Mouse (Mus musculus) stomach, postnatal 0 days (tissue): Measurements from ENCODE around the gene Utp20. TPM values are rescaled to one million over a fixed set of nuclear protein-coding genes. Genes with fewer than 3 reads are reported as not detected.
A peak's percentile ranks its signal among the peaks of the same experiment; 100 is the strongest.
"Not testable (repeated sequence)": the region's sequence is repeated elsewhere in the genome, so short reads cannot be mapped to it uniquely, and the experiment has no call there.

Source experiments
- ATAC-seq: fragments of 200-750 bp; cut with Nextera tagmentation; 2 replicates; pipeline ENCODE4 v1.8.0; 2017; ENCODE audit not compliant: low FRiP score, low TSS enrichment
- DNase-seq: peaks from one replicate; pipeline ENCODE4 v3.0.0-alpha.2; 2016; ENCODE audit warnings: low spot score
- H3K27ac ChIP-seq: fragments of 300-500 bp; sonication (generic); replicated peaks from 2 replicates; pipeline ENCODE4 v1.5.1; 2014; ENCODE audit warnings: mild to moderate bottlenecking, control low read depth
- H3K27me3 ChIP-seq: fragments of 300-500 bp; sonication (generic); 2 replicates; pipeline ENCODE4 v1.6.1; 2014; ENCODE audit warnings: low read length; ENCODE audit not compliant: control insufficient read depth, insufficient read depth
- H3K36me3 ChIP-seq: fragments of 300-500 bp; sonication (generic); 2 replicates; pipeline ENCODE4 v1.6.1; 2014; ENCODE audit warnings: low read length, mixed read lengths; ENCODE audit not compliant: control insufficient read depth, insufficient read depth
- H3K4me1 ChIP-seq: fragments of 300-500 bp; sonication (generic); replicated peaks from 2 replicates; pipeline ENCODE4 v1.6.1; 2014; ENCODE audit warnings: antibody characterized with exemption; ENCODE audit not compliant: control insufficient read depth, insufficient read depth
- H3K4me2 ChIP-seq: fragments of 300-500 bp; sonication (generic); replicated peaks from 2 replicates; pipeline ENCODE4 v1.6.1; 2014; ENCODE audit warnings: low read depth, mild to moderate bottlenecking, control low read depth, moderate library complexity
- H3K4me3 ChIP-seq: fragments of 300-500 bp; sonication (generic); 2 replicates; pipeline ENCODE4 v1.5.1; 2014; ENCODE audit warnings: low read depth, low read length, control low read depth
- H3K9ac ChIP-seq: fragments of 300-500 bp; sonication (generic); 2 replicates; pipeline ENCODE4 v1.6.1; 2014; ENCODE audit warnings: mild to moderate bottlenecking, low read length, control low read depth, mixed read lengths
- H3K9me3 ChIP-seq: fragments of 300-500 bp; sonication (generic); 2 replicates; pipeline ENCODE4 v1.6.1; 2016; ENCODE audit warnings: low read length; ENCODE audit not compliant: control insufficient read depth
- CTCF ChIP-seq: IDR thresholded peaks from 2 replicates; pipeline ENCODE4 v1.5.1; 2016; ENCODE audit warnings: antibody characterized with exemption, low read depth, mild to moderate bottlenecking, moderate library complexity
- EP300 ChIP-seq: optimal IDR thresholded peaks from 2 replicates; pipeline ENCODE3; 2016; ENCODE audit warnings: antibody characterized with exemption
- WGBS: fragments of 180-500 bp; shearing (Covaris S2); extraction: QIAGEN DNeasy Blood & Tissue Kit; methylation state at CpG from one replicate; pipeline ENCODE4 v1.1.7; 2014; 5-methylcytosine and 5-hydroxymethylcytosine counted together
- polyA plus RNA-seq: library from polyadenylated mRNA; unstranded; fragments of >200 nt; fragmentation: Nextera tagmentation; extraction: Ambion mirVana; gene quantifications from 2 replicates; pipeline ENCODE4 v1.2.1, GENCODE M21; 2015

Utp20 gene
- polyA plus RNA-seq, 1 experiment from 2014 or later, result 4.7 TPM

- TF ChIP-seq CTCF, result no peak
- no peak for TF ChIP-seq EP300
- Histone ChIP-seq H3K4me1 (no peaks in the 10 kb centered on the region), H3K36me3 (no peaks in the 10 kb centered on the region), H3K27me3 (no peaks in the 10 kb centered on the region), H3K4me3 (no peak overlapping the region), H3K9me3 (no peaks in the 10 kb centered on the region), H3K4me2 (no peak overlapping the region), H3K9ac (no peak overlapping the region), H3K27ac (no peak overlapping the region)
- WGBS, result 82% methylated on average over 7 of the region's 7 CpGs
- DNase-seq, result no peak
- no peak for ATAC-seq
These were observed 26.7 kb upstream of the Utp20 start for GRCm38 (mm10) chr10:88853326-88853725.

DNA sequence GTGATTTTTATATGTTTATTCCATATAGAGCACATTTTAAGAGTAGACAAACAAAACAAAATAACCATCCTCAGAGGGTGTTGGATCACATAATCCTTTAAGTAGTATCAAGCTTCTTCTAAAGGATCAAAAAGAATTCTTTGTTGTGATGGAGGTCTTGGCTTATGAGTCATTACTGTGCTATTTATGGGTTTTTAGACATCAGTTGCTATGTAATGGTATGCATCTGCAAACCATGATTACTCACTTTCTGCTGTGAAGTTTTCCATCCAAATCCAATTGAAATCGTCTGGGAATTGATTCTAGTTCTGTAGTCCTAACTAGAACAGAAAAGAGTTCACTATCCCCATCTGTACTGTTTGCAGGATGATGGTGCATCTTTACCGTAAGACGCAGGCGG lies 23.4 kb upstream of the Utp20 start:
- H3K4me3 ChIP-seq, result no peak overlapping the region
- TF ChIP-seq EP300 (no peak), CTCF (no peak)
- no peak for DNase-seq
- ATAC-seq, result no peak
- H3K4me1 ChIP-seq, result no peaks in the 10 kb centered on the region
- H3K9ac ChIP-seq, result no peak overlapping the region
- H3K4me2 ChIP-seq, result no peak overlapping the region
- no peak overlapping the region for H3K27ac ChIP-seq
- no peaks in the 10 kb centered on the region for H3K36me3 ChIP-seq
- WGBS, result 84% methylated on average over 4 of the region's 4 CpGs
- H3K9me3 ChIP-seq, result no peaks in the 10 kb centered on the region
- H3K27me3 ChIP-seq, result no peaks in the 10 kb centered on the region

DNA sequence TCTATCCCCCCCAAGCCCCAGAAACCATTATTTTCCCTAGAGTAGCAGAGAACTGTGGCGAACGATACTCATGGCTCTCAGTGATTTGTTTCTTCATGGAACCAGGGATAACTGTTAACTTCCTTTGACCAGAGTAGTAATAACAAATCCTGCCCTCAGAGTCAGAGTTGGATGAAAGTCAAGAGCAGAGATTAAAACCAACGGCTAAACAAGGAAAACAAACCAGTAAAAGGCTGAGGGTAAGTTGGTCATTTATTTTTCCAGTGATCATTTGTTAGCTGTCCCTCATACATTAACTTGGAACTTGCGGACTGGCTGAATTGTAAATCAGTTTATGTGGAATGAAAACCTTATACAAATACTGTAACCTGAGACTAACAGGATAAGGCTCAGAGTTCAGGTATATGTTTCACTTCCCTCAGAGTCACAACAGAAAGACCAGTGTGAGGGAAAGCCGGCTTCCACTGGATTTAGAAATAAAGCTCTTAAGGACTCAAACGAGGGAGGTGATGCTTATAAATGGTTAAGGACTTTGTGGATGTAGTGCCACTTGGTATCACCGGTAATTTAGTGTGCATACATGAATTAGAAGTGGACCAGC lies 22.4 kb upstream of the Utp20 start:
- Histone ChIP-seq H3K27me3 (no peaks in the 10 kb centered on the region), H3K27ac (no peak overlapping the region), H3K4me2 (no peak overlapping the region), H3K36me3 (no peaks in the 10 kb centered on the region), H3K4me3 (no peak overlapping the region), H3K9me3 (no peaks in the 10 kb centered on the region), H3K4me1 (no peaks in the 10 kb centered on the region), H3K9ac (no peak overlapping the region)
- no peak for DNase-seq
- 42% methylated on average over 7 of the region's 7 CpGs for WGBS
- TF ChIP-seq EP300, result no peak
- TF ChIP-seq CTCF, result no peak
- ATAC-seq, result no peak

- Histone ChIP-seq H3K36me3 (no peaks in the 10 kb centered on the region), H3K27ac (no peak overlapping the region), H3K4me3 (no peak overlapping the region), H3K4me2 (no peak overlapping the region), H3K27me3 (no peaks in the 10 kb centered on the region), H3K4me1 (no peaks in the 10 kb centered on the region), H3K9ac (no peak overlapping the region), H3K9me3 (no peaks in the 10 kb centered on the region)
- no peak for TF ChIP-seq CTCF
- TF ChIP-seq EP300, result no peak
- no peak for DNase-seq
- ATAC-seq, result no peak
- 48% methylated on average over 2 of the region's 2 CpGs for WGBS
These were observed 7.6 kb upstream of the Utp20 start for GRCm38 (mm10) chr10:88834227-88834626.

- TF ChIP-seq EP300 (no peak), CTCF (no peak)
- H3K27ac ChIP-seq, result no peak overlapping the region
- no peaks in the 10 kb centered on the region; the same call in 1 of the 2 replicates for H3K4me1 ChIP-seq
- H3K27me3 ChIP-seq, result no peaks in the 10 kb centered on the region
- ATAC-seq (no peak), DNase-seq (no peak)
- H3K4me3 ChIP-seq, result no peak overlapping the region
- no peak overlapping the region for H3K9ac ChIP-seq
- H3K4me2 ChIP-seq, result no peak overlapping the region
- H3K9me3 ChIP-seq, result no peaks in the 10 kb centered on the region
- no peaks in the 10 kb centered on the region; the same call in 1 of the 2 replicates for H3K36me3 ChIP-seq
These were observed 1.8 kb upstream of the Utp20 start for GRCm38 (mm10) chr10:88828361-88828760.

GRCm38 (mm10) chr10:88827596-88827995 lies 992 bp upstream of the Utp20 start:
- 92% methylated on average over 4 of the region's 4 CpGs for WGBS
- H3K4me2 ChIP-seq, result peak overlapping the region; percentile 70
- TF ChIP-seq CTCF (no peak), EP300 (no peak)
- no peak overlapping the region for H3K4me3 ChIP-seq
- H3K9me3 ChIP-seq, result no peaks in the 10 kb centered on the region
- no peak overlapping the region for H3K27ac ChIP-seq
- H3K27me3 ChIP-seq, result no peaks in the 10 kb centered on the region
- H3K4me1 ChIP-seq, result no peaks in the 10 kb centered on the region; the same call in 1 of the 2 replicates
- DNase-seq, result no peak
- H3K36me3 ChIP-seq, result no peaks in the 10 kb centered on the region; the same call in 1 of the 2 replicates
- H3K9ac ChIP-seq, result no peak overlapping the region
- no peak for ATAC-seq

GRCm38 (mm10) chr10:88826947-88827306 lies 323 bp upstream of the Utp20 start:
- H3K36me3 ChIP-seq, H3K4me1 ChIP-seq, H3K27ac ChIP-seq, H3K9ac ChIP-seq, DNase-seq, H3K9me3 ChIP-seq, H3K27me3 ChIP-seq: not testable (repeated sequence)
- peak overlapping the region; percentile 87 for H3K4me3 ChIP-seq
- peak overlapping the region; percentile 70 for H3K4me2 ChIP-seq
- peak; percentile 22; the same call in 1 of the 2 replicates for ATAC-seq
- 3% methylated on average over 6 of the region's 6 CpGs for WGBS
